Mouse (Mus musculus) Patski (cell line): ENCODE data around the gene Mylk2. TPM values are rescaled to one million over a fixed set of nuclear protein-coding genes. Genes with fewer than 3 reads are reported as not detected.

Experiments
- ATAC-seq: fragments of 100-300 bp; one replicate; pipeline ENCODE4 v1.8.0; 2021
- CTCF ChIA-PET: fragments of 350-600 bp; sonication (Branson Sonifier 250); formaldehyde crosslinking; loops from one replicate; lab custom pipeline; 2022; ENCODE audit warnings: inconsistent platforms; lab: Charles Lee
- POLR2A ChIA-PET: fragments of 350-600 bp; sonication (Branson Sonifier 250); formaldehyde crosslinking; loops from one replicate; lab custom pipeline; 2022; ENCODE audit warnings: antibody characterized with exemption, inconsistent platforms; lab: Charles Lee
- DNase-seq: peaks from one replicate; pipeline ENCODE4 v3.0.0-alpha.2; 2011; ENCODE audit warnings: low read depth, low spot score
- H3K27me3 ChIP-seq: fragments of 371-371 bp; one replicate; pipeline ENCODE4 v1.5.1; 2021
- CTCF ChIP-seq: fragments of 100-300 bp; IDR thresholded peaks from one replicate; pipeline ENCODE4 v1.5.1; 2021
- in situ Hi-C: fragments of 300-500 bp; cut with MboI; formaldehyde crosslinking; loops from 3 replicates; pipeline ENCODE4 v1.11.1; 2018; ENCODE audit warnings: low pct_unique_long_range_greater_than_20kb, mixed read lengths
- polyA plus RNA-seq: library from polyadenylated mRNA; unstranded; gene quantifications from one replicate; pipeline ENCODE4 v1.2.3, GENCODE M21; 2021

Mylk2 gene
- polyA plus RNA-seq, 1 experiment from 2014 or later: 0.08 TPM

GRCm38 (mm10) chr2:152941106-152941505, 30.0 kb downstream of the Mylk2 start:
- ATAC-seq: no peak
- H3K27me3 ChIP-seq: peaks cover 38% of the 10 kb centered on the region
- in situ Hi-C loops: no loop called here
- ChIA-PET CTCF (no interaction called here), POLR2A (no interaction called here)
- TF ChIP-seq CTCF: no peak
- DNase-seq: no peak

- TF ChIP-seq CTCF: no peak
- CTCF ChIA-PET: no interaction called here
- peaks cover 38% of the 10 kb centered on the region for H3K27me3 ChIP-seq
These were observed 30.6 kb downstream of the Mylk2 start for GRCm38 (mm10) chr2:152941776-152942175.

GRCm38 (mm10) chr2:152942898-152943515, 31.9 kb downstream of the Mylk2 start:
- in situ Hi-C loops: no loop called here
- TF ChIP-seq CTCF: no peak
- peaks cover 38% of the 10 kb centered on the region for H3K27me3 ChIP-seq
- POLR2A ChIA-PET: no interaction called here
- CTCF ChIA-PET: no interaction called here
- DNase-seq: no peak
- no peak for ATAC-seq

More at GRCm38 (mm10) chr2:152941776-152942175, 30.6 kb downstream of the Mylk2 start:
- no peak for ATAC-seq
- DNase-seq: no peak
- POLR2A ChIA-PET: no interaction called here
- in situ Hi-C loops: no loop called here

- in situ Hi-C loops: no loop called here
- ChIA-PET POLR2A (no interaction called here), CTCF (interaction anchor here (1.4 to 1.9 kb wide), 3 partner anchors 10 to 71 kb away, joined by 4 to 6 read pairs (median 5); partner anchors contain the start of gene Foxs1)
- no peak for TF ChIP-seq CTCF
- peaks cover 38% of the 10 kb centered on the region for H3K27me3 ChIP-seq
- ATAC-seq (no peak), DNase-seq (no peak)
These were observed 32.4 kb downstream of the Mylk2 start for GRCm38 (mm10) chr2:152943568-152943967.

GRCm38 (mm10) chr2:152944013-152944412, 32.9 kb downstream of the Mylk2 start:
- no peak for DNase-seq

GRCm38 (mm10) chr2:152947098-152947497, 35.9 kb downstream of the Mylk2 start:
- ChIA-PET POLR2A (interaction anchor here (0.7 kb wide), 1 partner anchor 63 kb away, joined by 3 read pairs; no protein-coding TSS in a partner anchor), CTCF (no interaction called here)
- DNase-seq (no peak), ATAC-seq (no peak)
- peaks cover 44% of the 10 kb centered on the region for H3K27me3 ChIP-seq
- no peak for TF ChIP-seq CTCF
- in situ Hi-C loops: no loop called here

More at GRCm38 (mm10) chr2:152944013-152944412, 32.9 kb downstream of the Mylk2 start:
- ChIA-PET CTCF (interaction anchor here (1.1 to 1.9 kb wide), 4 partner anchors 11 to 70 kb away, joined by 3 to 6 read pairs (median 4); partner anchors contain the start of gene Foxs1), POLR2A (no interaction called here)
- in situ Hi-C loops: no loop called here
- no peak for ATAC-seq
- TF ChIP-seq CTCF: no peak
- peaks cover 38% of the 10 kb centered on the region for H3K27me3 ChIP-seq

DNA sequence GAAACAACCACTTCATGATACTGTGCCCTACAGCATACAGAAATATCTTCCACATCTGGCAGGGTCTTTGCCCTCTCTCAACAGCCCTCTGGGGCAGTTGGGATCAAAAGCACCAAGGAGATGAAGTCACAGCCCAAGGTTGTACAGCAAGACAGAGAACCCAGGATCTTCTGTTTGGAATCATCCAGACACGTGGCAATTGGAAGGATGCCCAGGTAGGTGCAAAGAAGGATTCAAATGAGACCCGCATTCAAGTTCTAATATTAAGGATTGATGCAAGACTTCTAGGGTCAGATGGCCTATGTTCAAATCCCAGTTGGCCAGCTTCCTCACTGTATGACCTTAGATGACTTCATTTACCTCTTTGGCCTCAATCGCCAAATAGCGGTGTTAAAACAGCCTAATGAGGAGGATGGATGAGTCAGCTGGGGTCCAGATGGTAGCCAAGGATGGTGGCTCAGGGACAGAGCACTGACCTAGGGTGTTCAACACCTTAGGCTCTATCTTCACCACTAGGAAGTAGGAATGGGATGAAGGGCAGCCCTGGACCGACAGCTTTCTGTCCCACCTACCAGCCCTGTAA, 37.4 kb downstream of the Mylk2 start:
- DNase-seq (no peak), ATAC-seq (no peak)
- peaks cover 45% of the 10 kb centered on the region for H3K27me3 ChIP-seq
- in situ Hi-C loops: no loop called here
- TF ChIP-seq CTCF: no peak
- CTCF ChIA-PET: interaction anchor here (2.5 kb wide), 1 partner anchor 64 kb away, joined by 5 read pairs; no protein-coding TSS in a partner anchor
- POLR2A ChIA-PET: no interaction called here

- ChIA-PET CTCF (no interaction called here), POLR2A (no interaction called here)
- no peak for ATAC-seq
- peaks cover 40% of the 10 kb centered on the region for H3K27me3 ChIP-seq
- in situ Hi-C loops: no loop called here
- TF ChIP-seq CTCF: no peak
- DNase-seq: no peak
These were observed 39.4 kb downstream of the Mylk2 start for GRCm38 (mm10) chr2:152950358-152951064.

- DNase-seq (no peak), ATAC-seq (peak; percentile 41)
- peaks cover 39% of the 10 kb centered on the region for H3K27me3 ChIP-seq
- ChIA-PET CTCF (no interaction called here), POLR2A (no interaction called here)
- no peak for TF ChIP-seq CTCF
- in situ Hi-C loops: no loop called here
These were observed 40.1 kb downstream of the Mylk2 start, which contains the start of gene Dusp15 for GRCm38 (mm10) chr2:152951065-152951849. Gene Dusp15, minus strand, starts transcription at chr2:152951698.
